Mouse (Mus musculus) ES-E14 (cell line): ENCODE results near the gene Uba3. TPM values are rescaled to one million over a fixed set of nuclear protein-coding genes. Genes with fewer than 3 reads are reported as not detected.

ENCODE experiments used
- DNase-seq: peaks from one replicate; pipeline ENCODE4 v3.0.0-alpha.2; 2013; ENCODE audit warnings: low read depth, low spot score
- H3K27ac ChIP-seq: 2 replicates; pipeline ENCODE4 v1.5.1; 2012; ENCODE audit warnings: low read depth, mild to moderate bottlenecking, low read length, moderate library complexity, mixed read lengths; ENCODE audit not compliant: poor library complexity, insufficient read depth, severe bottlenecking
- H3K36me3 ChIP-seq: 2 replicates; pipeline ENCODE4 v1.6.1; 2012; ENCODE audit warnings: mild to moderate bottlenecking, low read length, moderate library complexity, mixed read lengths; ENCODE audit not compliant: control insufficient read depth, poor library complexity, insufficient read depth, severe bottlenecking
- H3K4me1 ChIP-seq, 2 experiments: fragments of 150-350 bp in 1 of 2; sonication (generic) in 1 of 2; 2 replicates each; pipeline ENCODE4 v1.6.1; 2012; ENCODE audit warnings: low read length in 2 of 2, mild to moderate bottlenecking in 1 of 2, mixed read lengths in 1 of 2; ENCODE audit not compliant: control insufficient read depth in 2 of 2, insufficient read depth in 2 of 2, poor library complexity in 1 of 2
- H3K4me3 ChIP-seq, 2 experiments: fragments of 150-350 bp in 1 of 2; sonication (generic) in 1 of 2; 2 replicates each; pipeline ENCODE4 v1.5.1; 2012; ENCODE audit warnings: low read length in 2 of 2, low read depth in 1 of 2, mild to moderate bottlenecking in 1 of 2, mixed read lengths in 1 of 2; ENCODE audit not compliant: insufficient read depth in 1 of 2, poor library complexity in 1 of 2, severe bottlenecking in 1 of 2
- H3K9ac ChIP-seq: 2 replicates; pipeline ENCODE4 v1.6.1; 2012; ENCODE audit warnings: low read depth, mild to moderate bottlenecking, low read length, mixed read lengths; ENCODE audit not compliant: poor library complexity, insufficient read depth, severe bottlenecking
- H3K9me3 ChIP-seq: fragments of 150-350 bp; sonication (generic); 2 replicates; pipeline ENCODE4 v1.6.1; 2012; ENCODE audit warnings: low read depth, mild to moderate bottlenecking, low read length; ENCODE audit not compliant: control insufficient read depth, insufficient read depth
- CHD2 ChIP-seq: IDR thresholded peaks from 2 replicates; pipeline ENCODE4 v1.6.1; 2014; ENCODE audit warnings: mild to moderate bottlenecking, low read depth, low read length, inconsistent platforms
- HCFC1 ChIP-seq: IDR thresholded peaks from 2 replicates; pipeline ENCODE4 v1.6.1; 2012; ENCODE audit warnings: low read length, inconsistent platforms, borderline replicate concordance; ENCODE audit not compliant: insufficient read depth
- MAFK ChIP-seq: IDR thresholded peaks from 2 replicates; pipeline ENCODE4 v1.6.1; 2014; ENCODE audit warnings: mild to moderate bottlenecking, low read depth, low read length, inconsistent platforms; ENCODE audit not compliant: insufficient read depth
- ZC3H11A ChIP-seq: IDR thresholded peaks from 2 replicates; pipeline ENCODE4 v1.6.1; 2012; ENCODE audit warnings: low read depth, mild to moderate bottlenecking, inconsistent platforms, low read length, borderline replicate concordance
- ZNF384 ChIP-seq: IDR thresholded peaks from 2 replicates; pipeline ENCODE4 v1.6.1; 2012; ENCODE audit warnings: low read depth, low read length, inconsistent platforms
- in situ Hi-C, 2 experiments: fragments of 600-800 bp; cut with MboI; formaldehyde crosslinking; loops; one replicate each; pipeline ENCODE4 v1.15.1; 2025; ENCODE audit warnings: low sequenced_read_pairs in 2 of 2, inconsistent platforms in 1 of 2; ENCODE audit not compliant: unreplicated experiment in 2 of 2
- total RNA-seq: library from RNA; depleted of rRNA; stranded (reverse); fragments of 300-350 nt; gene quantifications from 2 replicates; pipeline ENCODE4 v1.2.3, GENCODE M21; 2012

Gene Uba3
- total RNA-seq, 1 experiment, result 76.4 TPM

DNA sequence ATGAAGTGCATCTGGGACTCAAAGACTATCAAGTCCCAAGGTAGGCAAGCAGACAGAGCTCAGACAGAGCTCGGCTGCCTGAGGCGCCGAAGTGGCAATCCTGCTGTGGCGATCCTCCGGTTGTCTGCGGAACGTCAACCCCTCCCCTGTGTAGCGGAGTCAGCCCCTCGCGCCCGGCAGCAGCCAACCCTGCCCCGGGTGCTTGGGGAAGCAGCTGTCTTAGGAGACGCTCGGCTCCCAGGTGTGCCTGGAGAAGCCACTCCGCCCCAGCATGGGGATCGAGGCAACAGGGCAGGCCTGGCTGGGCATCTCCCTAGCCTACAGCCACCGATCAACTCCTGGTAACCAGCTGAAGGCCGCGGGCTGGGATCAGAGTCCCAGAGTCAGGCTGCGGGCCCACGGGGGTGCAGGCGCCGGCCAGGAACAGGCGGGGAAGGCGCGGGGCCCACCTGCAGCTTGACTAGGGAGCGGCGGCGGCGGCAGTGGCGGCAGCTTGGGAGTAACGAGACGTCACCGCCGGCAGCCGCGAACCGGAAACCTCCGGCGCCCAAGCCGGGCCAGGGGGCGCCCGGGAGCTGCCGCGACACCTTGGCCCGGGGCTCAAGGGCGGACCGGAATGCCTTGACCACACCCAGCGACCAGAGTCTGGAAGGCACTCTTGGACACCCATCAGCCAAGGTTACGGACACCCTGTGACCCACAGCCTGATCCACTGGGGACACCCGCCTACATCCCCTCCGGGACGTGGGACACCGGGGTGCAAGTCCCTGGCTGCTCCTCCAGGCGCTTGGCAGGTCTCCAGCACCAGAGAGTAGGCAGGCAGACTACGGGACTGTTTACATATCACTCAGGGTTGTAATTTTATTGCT is 56.8 kb downstream of the Uba3 start, which contains the start of gene Eogt:
Eogt (minus strand) TSS at position 800 of the 869 bp plus-strand sequence.
- Histone ChIP-seq H3K9ac (peak within 1 kb of the TSS; percentile 86), H3K4me1 (no peaks in the 10 kb centered on the region; a peak in 1 of 4 replicates), H3K27ac (peak within 1 kb of the TSS; percentile 33; the same call in 1 of the 2 replicates), H3K4me3 (peak within 1 kb of the TSS; percentile 80 to 82), H3K9me3 (no peaks in the 10 kb centered on the region), H3K36me3 (no peaks in the 10 kb centered on the region; the same call in 1 of the 2 replicates)
- peak; percentile 63 for DNase-seq
- in situ Hi-C loops, result no loop called here
- no peak for TF ChIP-seq MAFK
- no peak for TF ChIP-seq ZNF384
- no peak for TF ChIP-seq HCFC1
- no peak for TF ChIP-seq CHD2
- TF ChIP-seq ZC3H11A, result no peak

DNA sequence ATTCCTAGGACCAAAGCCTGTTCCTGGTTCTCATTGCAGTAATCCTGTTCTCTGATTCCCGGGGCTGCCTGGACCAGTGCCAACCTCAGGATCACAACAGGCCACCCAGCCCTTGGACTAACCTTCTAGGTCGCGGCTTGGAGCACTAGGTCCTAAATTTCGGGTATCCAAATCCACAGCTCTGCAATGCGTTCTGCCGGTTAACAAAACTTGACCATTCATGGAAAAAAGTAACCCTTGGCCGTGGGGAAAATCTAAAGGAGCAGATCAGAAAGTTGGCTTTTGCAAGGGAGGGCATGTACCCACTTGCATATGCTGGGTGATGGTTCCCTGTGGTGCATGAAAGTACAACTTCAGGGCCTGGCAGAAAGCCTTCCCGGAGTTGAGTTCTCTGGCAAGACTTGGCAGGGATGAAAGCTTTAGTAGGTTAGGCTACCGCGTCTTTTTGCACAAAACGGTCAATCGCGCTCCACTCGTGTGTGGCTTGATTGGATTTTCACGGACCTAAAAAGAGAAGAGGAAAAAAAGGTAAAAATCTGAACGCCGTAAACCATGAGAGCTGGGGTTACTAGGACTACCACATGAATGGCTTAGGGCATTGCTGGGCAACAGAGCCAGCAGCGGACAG is 57.6 kb downstream of the Uba3 start:
- DNase-seq, result no peak
- H3K4me1 ChIP-seq, result no peaks in the 10 kb centered on the region; a peak in 1 of 4 replicates
- no peaks in the 10 kb centered on the region for H3K36me3 ChIP-seq
- H3K9ac ChIP-seq, result peak overlapping the region; percentile 86
- in situ Hi-C loops, result no loop called here
- TF ChIP-seq CHD2, result no peak
- no peak for TF ChIP-seq ZNF384
- TF ChIP-seq HCFC1, result no peak
- no peak for TF ChIP-seq ZC3H11A
- TF ChIP-seq MAFK, result no peak
- H3K27ac ChIP-seq, result no peak overlapping the region
- peak overlapping the region; percentile 80 to 82 for H3K4me3 ChIP-seq
- no peaks in the 10 kb centered on the region for H3K9me3 ChIP-seq

GRCm38 (mm10) chr6:97145156-97145555 is 60.3 kb downstream of the Uba3 start:
- no peak overlapping the region for H3K4me3 ChIP-seq
- in situ Hi-C loops, result no loop called here
- no peak overlapping the region for H3K9ac ChIP-seq
- no peaks in the 10 kb centered on the region for H3K36me3 ChIP-seq
- H3K9me3 ChIP-seq, result no peaks in the 10 kb centered on the region
- H3K4me1 ChIP-seq, result peaks cover 2 to 4% of the 10 kb centered on the region in 2 experiments; a peak in 1 of 4 replicates
- TF ChIP-seq MAFK (no peak), HCFC1 (no peak), CHD2 (no peak), ZNF384 (no peak), ZC3H11A (no peak)
- DNase-seq, result no peak
- no peak overlapping the region for H3K27ac ChIP-seq

GRCm38 (mm10) chr6:97144359-97144758 is 61.1 kb downstream of the Uba3 start:
- H3K9ac ChIP-seq, result no peak overlapping the region
- H3K27ac ChIP-seq, result no peak overlapping the region
- no peaks in the 10 kb centered on the region for H3K9me3 ChIP-seq
- H3K4me1 ChIP-seq, result peaks cover 2 to 4% of the 10 kb centered on the region in 2 experiments; a peak in 1 of 4 replicates
- no peaks in the 10 kb centered on the region for H3K36me3 ChIP-seq
- DNase-seq, result no peak
- TF ChIP-seq CHD2, result no peak
- no peak for TF ChIP-seq ZNF384
- no peak for TF ChIP-seq HCFC1
- no peak for TF ChIP-seq MAFK
- TF ChIP-seq ZC3H11A, result no peak
- no peak overlapping the region for H3K4me3 ChIP-seq
- in situ Hi-C loops, result no loop called here
